Mouse (Mus musculus): ENCODE results near the gene Spata13. TPM values are rescaled to one million over a fixed set of nuclear protein-coding genes. Genes with fewer than 3 reads are reported as not detected.
A peak's percentile ranks its signal among the peaks of the same experiment; 100 is the strongest.

The Spata13 gene
- polyA plus RNA-seq, 1 experiment from 2014 or later: 14.0 TPM

GRCm38 (mm10) chr14:60739616-60740015 lies 105.8 kb downstream of the Spata13 start:
- no peaks in the 10 kb centered on the region for H3K27me3 ChIP-seq (ENCODE audit: insufficient read depth, low read length)
- 63% methylated on average over 12 of the region's 12 CpGs for WGBS (ENCODE audit: insufficient replicate concordance)
- no peak overlapping the region for H3K4me2 ChIP-seq (ENCODE audit: low read depth, low read length)
- peak overlapping the region; percentile 79 for H3K27ac ChIP-seq (ENCODE audit: low read depth)
- no peak for DNase-seq
- ATAC-seq: no peak
- no peak overlapping the region for H3K4me3 ChIP-seq (ENCODE audit: low read depth, low read length)
- H3K36me3 ChIP-seq (replicated peaks; ENCODE audit: insufficient read depth, low read length): peaks cover 9% of the 10 kb centered on the region; the same call in 1 of the 2 replicates
- H3K9me3 ChIP-seq (ENCODE audit: low read length): no peaks in the 10 kb centered on the region
- TF ChIP-seq EP300 (IDR thresholded peaks at IDR 0.05; ENCODE audit: low read depth): no peak
- no peak for TF ChIP-seq CTCF (IDR thresholded peaks at IDR 0.05; ENCODE audit: low read depth)
- no peak overlapping the region for H3K9ac ChIP-seq (replicated peaks)
- peaks cover 59% of the 10 kb centered on the region for H3K4me1 ChIP-seq (ENCODE audit: insufficient read depth)

GRCm38 (mm10) chr14:60740507-60740906 lies 106.7 kb downstream of the Spata13 start:
- ATAC-seq (no peak), DNase-seq (no peak)
- Histone ChIP-seq H3K27ac (ENCODE audit: low read depth) (peak overlapping the region; percentile 79; the same call in 1 of the 2 replicates), H3K9me3 (ENCODE audit: low read length) (no peaks in the 10 kb centered on the region), H3K4me1 (ENCODE audit: insufficient read depth) (peaks cover 54% of the 10 kb centered on the region), H3K4me3 (ENCODE audit: low read depth, low read length) (no peak overlapping the region), H3K27me3 (ENCODE audit: insufficient read depth, low read length) (no peaks in the 10 kb centered on the region), H3K4me2 (ENCODE audit: low read depth, low read length) (no peak overlapping the region), H3K36me3 (replicated peaks; ENCODE audit: insufficient read depth, low read length) (peaks cover 11% of the 10 kb centered on the region), H3K9ac (replicated peaks) (no peak overlapping the region)
- TF ChIP-seq CTCF (IDR thresholded peaks at IDR 0.05; ENCODE audit: low read depth) (no peak), EP300 (IDR thresholded peaks at IDR 0.05; ENCODE audit: low read depth) (no peak)
- 69% methylated on average over 5 of the region's 5 CpGs for WGBS (ENCODE audit: insufficient replicate concordance)

- H3K27ac ChIP-seq (ENCODE audit: low read depth): peak overlapping the region; percentile 79; the same call in 1 of the 2 replicates
- peaks cover 52% of the 10 kb centered on the region for H3K4me1 ChIP-seq (ENCODE audit: insufficient read depth)
- H3K4me2 ChIP-seq (ENCODE audit: low read depth, low read length): no peak overlapping the region
- no peak for TF ChIP-seq EP300 (IDR thresholded peaks at IDR 0.05; ENCODE audit: low read depth)
- no peak for DNase-seq
- H3K9me3 ChIP-seq (ENCODE audit: low read length): no peaks in the 10 kb centered on the region
- ATAC-seq: no peak
- H3K36me3 ChIP-seq (replicated peaks; ENCODE audit: insufficient read depth, low read length): peaks cover 16% of the 10 kb centered on the region
- WGBS (ENCODE audit: insufficient replicate concordance): 62% methylated on average over 8 of the region's 8 CpGs
- H3K9ac ChIP-seq (replicated peaks): no peak overlapping the region
- H3K4me3 ChIP-seq (ENCODE audit: low read depth, low read length): no peak overlapping the region
- H3K27me3 ChIP-seq (ENCODE audit: insufficient read depth, low read length): no peaks in the 10 kb centered on the region
Measured at GRCm38 (mm10) chr14:60741033-60741432, 107.2 kb downstream of the Spata13 start.

- no peak overlapping the region for H3K9ac ChIP-seq (replicated peaks)
- 51% methylated on average over 6 of the region's 6 CpGs for WGBS (ENCODE audit: insufficient replicate concordance)
- DNase-seq: no peak
Measured at GRCm38 (mm10) chr14:60741490-60741981, 107.7 kb downstream of the Spata13 start.

GRCm38 (mm10) chr14:60743681-60744080 lies 109.9 kb downstream of the Spata13 start:
- Histone ChIP-seq H3K4me1 (ENCODE audit: insufficient read depth) (peaks cover 30% of the 10 kb centered on the region), H3K4me3 (ENCODE audit: low read depth, low read length) (no peak overlapping the region), H3K4me2 (ENCODE audit: low read depth, low read length) (no peak overlapping the region), H3K9ac (replicated peaks) (no peak overlapping the region), H3K9me3 (ENCODE audit: low read length) (no peaks in the 10 kb centered on the region), H3K36me3 (replicated peaks; ENCODE audit: insufficient read depth, low read length) (peaks cover 39% of the 10 kb centered on the region), H3K27me3 (ENCODE audit: insufficient read depth, low read length) (no peaks in the 10 kb centered on the region), H3K27ac (ENCODE audit: low read depth) (0 out of 2 replicates have a peak overlapping the region, but pooled peaks have one; percentile 3)
- TF ChIP-seq CTCF (IDR thresholded peaks at IDR 0.05; ENCODE audit: low read depth) (no peak), EP300 (IDR thresholded peaks at IDR 0.05; ENCODE audit: low read depth) (no peak)
- DNase-seq (no peak), ATAC-seq (no peak)
- 77% methylated on average over 9 of the region's 9 CpGs for WGBS (ENCODE audit: insufficient replicate concordance)

More at GRCm38 (mm10) chr14:60741490-60741981, 107.7 kb downstream of the Spata13 start:
- Histone ChIP-seq H3K4me3 (ENCODE audit: low read depth, low read length) (no peak overlapping the region), H3K4me1 (ENCODE audit: insufficient read depth) (peaks cover 47% of the 10 kb centered on the region), H3K9me3 (ENCODE audit: low read length) (no peaks in the 10 kb centered on the region), H3K36me3 (replicated peaks; ENCODE audit: insufficient read depth, low read length) (peaks cover 21% of the 10 kb centered on the region), H3K4me2 (ENCODE audit: low read depth, low read length) (no peak overlapping the region), H3K27me3 (ENCODE audit: insufficient read depth, low read length) (no peaks in the 10 kb centered on the region), H3K27ac (ENCODE audit: low read depth) (peak overlapping the region; percentile 79; the same call in 1 of the 2 replicates)
- peak; percentile 26; the same call in 1 of the 2 replicates for ATAC-seq
- no peak for TF ChIP-seq CTCF (IDR thresholded peaks at IDR 0.05; ENCODE audit: low read depth)
- peak; percentile 58; the same call in 1 of the 2 replicates for TF ChIP-seq EP300 (IDR thresholded peaks at IDR 0.05; ENCODE audit: low read depth)

GRCm38 (mm10) chr14:60745201-60745600 lies 111.4 kb downstream of the Spata13 start:
- Histone ChIP-seq H3K4me3 (ENCODE audit: low read depth, low read length) (no peak overlapping the region), H3K9me3 (ENCODE audit: low read length) (no peaks in the 10 kb centered on the region), H3K4me1 (ENCODE audit: insufficient read depth) (peaks cover 23% of the 10 kb centered on the region), H3K27ac (ENCODE audit: low read depth) (no peak overlapping the region), H3K4me2 (ENCODE audit: low read depth, low read length) (no peak overlapping the region), H3K27me3 (ENCODE audit: insufficient read depth, low read length) (no peaks in the 10 kb centered on the region), H3K9ac (replicated peaks) (no peak overlapping the region), H3K36me3 (replicated peaks; ENCODE audit: insufficient read depth, low read length) (peaks cover 48% of the 10 kb centered on the region)
- 46% methylated on average over 6 of the region's 6 CpGs for WGBS (ENCODE audit: insufficient replicate concordance)
- TF ChIP-seq EP300 (IDR thresholded peaks at IDR 0.05; ENCODE audit: low read depth): no peak
- TF ChIP-seq CTCF (IDR thresholded peaks at IDR 0.05; ENCODE audit: low read depth): no peak
- ATAC-seq (no peak), DNase-seq (no peak)
